Comparison of ENCODE assay signal across 1 mouse cellular context in genomic region chr11:98820968-98821367, GRCm38 (mm10).
A peak's percentile ranks its signal among the peaks of the same experiment; 100 is the strongest.
TF ChIP-seq lines count a peak whose summit lies in the region.

No protein-coding gene starts in this region.

TF ChIP-seq in MEL, 35 proteins besides CTCF, POLR2A, EP300 and RAD21:
- TF ChIP-seq SMC3 (IDR thresholded peaks at IDR 0.05; ENCODE audit: low read depth, low read length), result 0 out of 2 replicates have a peak, but pooled peaks have one; percentile 5
- TF ChIP-seq USF2 (IDR thresholded peaks at IDR 0.05; ENCODE audit: borderline replicate concordance in 1 of 2, insufficient read depth in 1 of 2, low read depth in 1 of 2, low read length in 2 of 2), result no peak
- TF ChIP-seq TAL1 (IDR thresholded peaks at IDR 0.05; ENCODE audit: low read length), result peak; percentile 80
- no peak for TF ChIP-seq CHD2 (IDR thresholded peaks at IDR 0.05; ENCODE audit: low read length)
- TF ChIP-seq SIN3A (IDR thresholded peaks at IDR 0.05; ENCODE audit: low read length), result peak; percentile 76
- TF ChIP-seq GATA1 (IDR thresholded peaks at IDR 0.05; ENCODE audit: low read depth, low read length), result peak; percentile 73
- peak; percentile 69 for TF ChIP-seq RCOR1 (IDR thresholded peaks at IDR 0.05; ENCODE audit: low read depth, low read length)
- TF ChIP-seq ZMIZ1 (IDR thresholded peaks at IDR 0.05; ENCODE audit: low read depth, low read length), result no peak
- no peak for TF ChIP-seq POLR2AphosphoS2 (IDR thresholded peaks at IDR 0.05; ENCODE audit: low read length)
- TF ChIP-seq ZC3H11A (IDR thresholded peaks at IDR 0.05; ENCODE audit: low read depth, low read length), result 0 out of 2 replicates have a peak, but pooled peaks have one; percentile 15
- peak; percentile 47; the same call in 1 of the 2 replicates for TF ChIP-seq MAX (IDR thresholded peaks at IDR 0.05; ENCODE audit: low read length)
- TF ChIP-seq E2F4 (IDR thresholded peaks at IDR 0.05; ENCODE audit: borderline replicate concordance, low read depth, low read length), result no peak
- no peak for TF ChIP-seq ZKSCAN1 (IDR thresholded peaks at IDR 0.05; ENCODE audit: low read depth, low read length)
- TF ChIP-seq CHD1 (IDR thresholded peaks at IDR 0.05; ENCODE audit: low read depth, low read length), result no peak
- TF ChIP-seq MAZ (IDR thresholded peaks at IDR 0.05; ENCODE audit: low read depth, low read length), result no peak
- TF ChIP-seq KAT2A (conservative IDR thresholded peaks at IDR 0.05; ENCODE audit: low read depth, low read length), result no peak
- TF ChIP-seq GABPA (IDR thresholded peaks at IDR 0.05; ENCODE audit: low read depth, low read length), result no peak
- TF ChIP-seq MEF2A (IDR thresholded peaks at IDR 0.05; ENCODE audit: extremely low read depth, insufficient replicate concordance, low read depth, low read length, poor library complexity, severe bottlenecking), result 0 out of 2 replicates have a peak, but pooled peaks have one; percentile 12
- no peak for TF ChIP-seq ZNF384 (IDR thresholded peaks at IDR 0.05; ENCODE audit: low read depth, low read length)
- TF ChIP-seq USF1 (IDR thresholded peaks at IDR 0.05; ENCODE audit: low read depth, low read length), result no peak
- TF ChIP-seq NRF1 (IDR thresholded peaks at IDR 0.05; ENCODE audit: insufficient read depth, low read depth, low read length, poor library complexity, severe bottlenecking), result no peak
- peak; percentile 27; the same call in 1 of the 2 replicates for TF ChIP-seq BHLHE40 (IDR thresholded peaks at IDR 0.05; ENCODE audit: borderline replicate concordance, low read depth, low read length)
- TF ChIP-seq ELF1 (IDR thresholded peaks at IDR 0.05; ENCODE audit: low read depth, low read length), result no peak
- TF ChIP-seq HCFC1 (IDR thresholded peaks at IDR 0.05; ENCODE audit: low read depth, low read length), result no peak
- peak; percentile 51; the same call in 1 of the 2 replicates for TF ChIP-seq MAFK (IDR thresholded peaks at IDR 0.05; ENCODE audit: borderline replicate concordance, low read depth, low read length)
- no peak for TF ChIP-seq TBP (IDR thresholded peaks at IDR 0.05; ENCODE audit: low read depth, low read length)
- peak; percentile 83 for TF ChIP-seq MXI1 (IDR thresholded peaks at IDR 0.05; ENCODE audit: low read depth, low read length)
- TF ChIP-seq ETS1 (IDR thresholded peaks at IDR 0.05; ENCODE audit: low read depth, low read length), result peak; percentile 52; the same call in 1 of the 2 replicates
- TF ChIP-seq UBTF (IDR thresholded peaks at IDR 0.05; ENCODE audit: borderline replicate concordance, insufficient read depth, low read depth, low read length), result no peak
- TF ChIP-seq MYB (IDR thresholded peaks at IDR 0.05; ENCODE audit: low read depth, low read length), result no peak; the same call in 1 of the 2 replicates
- TF ChIP-seq MYC (IDR thresholded peaks at IDR 0.05; ENCODE audit: low read depth, low read length), result peak; percentile 36; the same call in 1 of the 2 replicates
- TF ChIP-seq NELFE (IDR thresholded peaks at IDR 0.05; ENCODE audit: low read depth, low read length), result no peak
- TF ChIP-seq POLR2AphosphoS5 (IDR thresholded peaks at IDR 0.05; ENCODE audit: borderline replicate concordance, low read depth, low read length), result no peak
- peak; percentile 78 for TF ChIP-seq TCF12 (IDR thresholded peaks at IDR 0.05; ENCODE audit: low read depth, low read length)
- no peak for TF ChIP-seq JUND (IDR thresholded peaks at IDR 0.05; ENCODE audit: low read depth, low read length)
